Mouse (Mus musculus) central nervous system, embryonic 11.5 days (tissue): ENCODE results near the gene Tnfaip6. TPM values are rescaled to one million over a fixed set of nuclear protein-coding genes. Genes with fewer than 3 reads are reported as not detected.

Experiments
- polyA plus RNA-seq: library from polyadenylated mRNA; depleted of rRNA; stranded (reverse); fragments of >200 nt; gene quantifications from 2 replicates; pipeline ENCODE4 v1.2.3, GENCODE M21; 2012; rRNA removed

Gene Tnfaip6
- 6.1 and 14.3 TPM in 2 replicates for polyA plus RNA-seq

DNA sequence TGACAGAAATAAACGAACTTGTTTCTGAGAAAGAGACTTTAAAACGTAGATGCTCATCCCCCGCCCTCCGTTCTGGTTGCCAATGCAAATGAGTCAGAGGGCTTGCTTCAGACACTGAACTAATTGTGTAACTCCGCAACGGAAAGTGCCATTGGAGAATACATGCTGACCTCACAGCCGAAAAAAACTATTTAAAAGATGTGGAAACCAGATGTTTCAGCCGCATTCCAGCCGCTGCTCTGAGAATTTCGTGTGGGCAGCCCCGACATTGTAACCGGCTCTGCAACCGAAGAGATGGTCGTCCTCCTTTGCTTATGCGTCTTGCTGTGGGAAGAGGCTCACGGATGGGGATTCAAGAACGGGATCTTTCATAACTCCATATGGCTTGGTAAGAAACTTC, at the start of gene Tnfaip6:
Tnfaip6 (plus strand) TSS at position 128 of the 400 bp plus-strand sequence.

DNA sequence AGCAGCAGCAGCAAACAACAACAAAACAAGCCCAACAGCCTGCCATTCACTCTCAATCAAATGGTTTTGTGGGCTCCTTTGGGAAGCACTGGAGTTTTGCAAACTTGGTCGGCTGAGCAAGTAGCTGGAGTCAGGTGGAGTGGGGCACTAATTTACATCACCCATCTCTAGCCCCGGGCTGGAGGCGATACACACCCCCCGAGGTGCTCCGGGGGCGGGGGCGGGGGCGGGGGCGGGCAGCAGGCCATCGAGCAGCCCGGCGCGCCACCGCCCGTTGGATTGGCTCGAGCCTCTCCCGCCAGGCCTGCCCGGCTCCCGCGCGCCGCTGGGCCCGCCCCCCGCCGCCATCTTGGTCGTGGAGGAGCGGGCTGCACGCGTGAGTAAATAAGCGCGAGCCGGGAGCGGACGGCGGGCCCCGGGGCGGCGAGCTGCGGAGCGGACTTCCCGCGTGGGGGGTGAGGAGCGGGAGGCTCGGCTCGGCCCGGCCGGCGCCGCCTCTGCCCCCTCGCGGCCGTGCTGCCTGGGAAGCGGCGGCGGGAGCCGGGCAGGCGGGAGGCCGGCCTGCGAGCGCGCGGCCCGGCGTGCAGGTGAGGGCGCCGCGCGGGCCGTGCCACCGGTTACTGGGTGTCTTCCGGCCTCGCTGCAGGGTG, 34.8 kb downstream of the Tnfaip6 start, which contains the start of gene Rif1:
Rif1 (plus strand) TSS at position 342 of the 650 bp plus-strand sequence.

Other genes starting within 250 kb of the Tnfaip6 start
- 6.7 TPM in 2 replicates for gene Rbm43, start 102.8 kb upstream of the Tnfaip6 start, polyA plus RNA-seq
- gene Nmi, start 64.5 kb upstream of the Tnfaip6 start, polyA plus RNA-seq: 6.5 and 6.8 TPM in 2 replicates
- gene Rif1, start 34.8 kb downstream of the Tnfaip6 start, polyA plus RNA-seq: 32.8 and 39.2 TPM in 2 replicates